Mouse (Mus musculus) heart, postnatal 0 days (tissue): ENCODE measurements around the gene Zfp113. TPM values are rescaled to one million over a fixed set of nuclear protein-coding genes. Genes with fewer than 3 reads are reported as not detected.

Source experiments
- ATAC-seq: fragments of 200-750 bp; cut with Nextera tagmentation; 2 replicates; pipeline ENCODE4 v1.8.0; 2017; ENCODE audit warnings: low read depth, moderate number of reproducible peaks, moderate library complexity; ENCODE audit not compliant: insufficient read depth
- DNase-seq: peaks from one replicate; pipeline ENCODE4 v3.0.0-alpha.2; 2016; ENCODE audit warnings: low spot score
- H3K27ac ChIP-seq: fragments of 300-500 bp; sonication (generic); 2 replicates; pipeline ENCODE4 v1.5.1; 2014; ENCODE audit warnings: low read depth, mild to moderate bottlenecking
- H3K27me3 ChIP-seq: fragments of 300-500 bp; sonication (generic); 2 replicates; pipeline ENCODE4 v1.6.1; 2014; ENCODE audit warnings: low read length, mixed read lengths; ENCODE audit not compliant: control insufficient read depth, insufficient read depth
- H3K36me3 ChIP-seq: fragments of 300-500 bp; sonication (generic); replicated peaks from 2 replicates; pipeline ENCODE4 v1.6.1; 2014; ENCODE audit warnings: low read length, mixed read lengths; ENCODE audit not compliant: control insufficient read depth, insufficient read depth
- H3K4me1 ChIP-seq: fragments of 300-500 bp; sonication (generic); 2 replicates; pipeline ENCODE4 v1.6.1; 2014; ENCODE audit warnings: antibody characterized with exemption; ENCODE audit not compliant: control insufficient read depth, insufficient read depth
- H3K4me2 ChIP-seq: fragments of 300-500 bp; sonication (generic); 2 replicates; pipeline ENCODE4 v1.6.1; 2014; ENCODE audit warnings: low read depth, mild to moderate bottlenecking, low read length, moderate library complexity
- H3K4me3 ChIP-seq: fragments of 300-500 bp; sonication (generic); 2 replicates; pipeline ENCODE4 v1.5.1; 2014; ENCODE audit warnings: low read depth, low read length
- H3K9ac ChIP-seq: fragments of 300-500 bp; sonication (generic); replicated peaks from 2 replicates; pipeline ENCODE4 v1.6.1; 2014; ENCODE audit warnings: low read depth, low read length, mixed read lengths
- H3K9me3 ChIP-seq: fragments of 300-500 bp; sonication (generic); replicated peaks from 2 replicates; pipeline ENCODE4 v1.6.1; 2016; ENCODE audit warnings: low read length; ENCODE audit not compliant: control insufficient read depth
- CTCF ChIP-seq: IDR thresholded peaks from 2 replicates; pipeline ENCODE4 v1.5.1; 2016; ENCODE audit warnings: antibody characterized with exemption, control low read depth, low read depth
- EP300 ChIP-seq: IDR thresholded peaks from 2 replicates; pipeline ENCODE4 v1.6.1; 2016; ENCODE audit warnings: antibody characterized with exemption, low read depth
- WGBS: fragments of 180-500 bp; shearing (Covaris S2); extraction: QIAGEN DNeasy Blood & Tissue Kit; methylation state at CpG from one replicate; pipeline ENCODE4 v1.1.7; 2014; 5-methylcytosine and 5-hydroxymethylcytosine counted together
- polyA plus RNA-seq: library from polyadenylated mRNA; unstranded; fragments of >200 nt; fragmentation: Nextera tagmentation; extraction: Ambion mirVana; gene quantifications from 2 replicates; pipeline ENCODE4 v1.2.1, GENCODE M21; 2015
- total RNA-seq: library from RNA; depleted of rRNA; stranded (reverse); fragments of >200 nt; gene quantifications from 2 replicates; pipeline ENCODE4 v1.2.3, GENCODE M21; 2014; ENCODE audit warnings: low replicate concordance

The Zfp113 gene
- total and polyA plus RNA-seq, 2 experiments from 2014 or later = 8.3 to 15.3 TPM

DNA sequence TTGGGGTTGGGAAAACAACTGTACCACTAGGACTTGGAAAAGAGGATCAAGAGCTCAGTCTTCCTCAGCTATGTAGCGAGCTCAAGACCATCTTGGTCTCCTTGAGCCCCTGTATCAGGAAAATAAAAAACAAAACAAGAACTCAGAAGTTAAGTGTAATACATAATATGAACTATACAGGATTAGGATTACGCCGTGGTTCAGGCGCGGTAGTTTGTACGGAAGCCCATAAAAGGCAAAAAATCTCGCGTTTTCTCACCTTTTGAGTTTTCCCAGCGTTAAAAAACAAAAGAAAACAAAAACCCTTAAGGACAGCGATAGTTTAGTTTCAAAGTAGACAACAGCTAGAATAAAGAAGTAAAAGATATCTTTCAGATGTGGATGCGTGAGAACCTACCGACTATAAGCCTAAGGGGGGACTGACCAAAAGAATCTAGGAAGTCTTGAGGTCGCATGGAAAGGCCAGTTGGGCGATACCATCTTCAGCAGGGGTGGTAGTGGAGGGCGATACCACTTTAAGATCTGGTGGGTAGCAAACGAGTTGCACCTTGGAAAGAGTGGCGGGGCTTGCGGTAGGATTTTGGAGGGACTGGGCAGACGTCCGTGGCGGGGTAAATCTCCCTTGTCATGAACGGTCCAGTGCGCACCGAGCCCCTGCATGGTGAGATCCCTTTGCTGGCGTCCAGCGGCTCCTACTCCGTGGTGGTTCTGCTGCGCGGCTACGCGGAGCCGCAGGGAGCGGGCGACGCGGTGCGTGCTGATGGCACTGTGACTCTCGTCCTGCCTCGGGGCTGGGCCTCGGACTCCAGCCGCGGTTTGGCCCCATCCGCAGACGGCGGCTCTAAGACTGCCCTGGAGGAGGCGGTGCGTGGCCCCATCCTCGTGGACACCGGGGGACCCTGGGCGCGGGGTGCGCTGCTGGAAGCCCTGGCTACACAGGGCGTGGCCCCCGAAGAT lies 38.5 kb upstream of the Zfp113 start, which contains the start of gene Mblac1:
Gene Mblac1 (plus strand): TSS at position 544 of the 957 bp plus-strand sequence.
- WGBS = 7% methylated on average over 53 of the region's 54 CpGs
- peak; percentile 80 for DNase-seq
- peaks cover 2% of the 10 kb centered on the region; the same call in 1 of the 2 replicates for H3K36me3 ChIP-seq
- H3K9me3 ChIP-seq = no peaks in the 10 kb centered on the region
- H3K4me3 ChIP-seq = peak within 1 kb of the TSS; percentile 73
- peak within 1 kb of the TSS; percentile 77 for H3K9ac ChIP-seq
- no peaks in the 10 kb centered on the region for H3K27me3 ChIP-seq
- TF ChIP-seq CTCF = 0 out of 2 replicates have a peak, but pooled peaks have one; percentile 1
- no peak for TF ChIP-seq EP300
- peak; percentile 86 for ATAC-seq
- H3K4me1 ChIP-seq = peaks cover 6% of the 10 kb centered on the region; the same call in 1 of the 2 replicates
- H3K27ac ChIP-seq = peak within 1 kb of the TSS; percentile 85
- H3K4me2 ChIP-seq = peak within 1 kb of the TSS; percentile 85

DNA sequence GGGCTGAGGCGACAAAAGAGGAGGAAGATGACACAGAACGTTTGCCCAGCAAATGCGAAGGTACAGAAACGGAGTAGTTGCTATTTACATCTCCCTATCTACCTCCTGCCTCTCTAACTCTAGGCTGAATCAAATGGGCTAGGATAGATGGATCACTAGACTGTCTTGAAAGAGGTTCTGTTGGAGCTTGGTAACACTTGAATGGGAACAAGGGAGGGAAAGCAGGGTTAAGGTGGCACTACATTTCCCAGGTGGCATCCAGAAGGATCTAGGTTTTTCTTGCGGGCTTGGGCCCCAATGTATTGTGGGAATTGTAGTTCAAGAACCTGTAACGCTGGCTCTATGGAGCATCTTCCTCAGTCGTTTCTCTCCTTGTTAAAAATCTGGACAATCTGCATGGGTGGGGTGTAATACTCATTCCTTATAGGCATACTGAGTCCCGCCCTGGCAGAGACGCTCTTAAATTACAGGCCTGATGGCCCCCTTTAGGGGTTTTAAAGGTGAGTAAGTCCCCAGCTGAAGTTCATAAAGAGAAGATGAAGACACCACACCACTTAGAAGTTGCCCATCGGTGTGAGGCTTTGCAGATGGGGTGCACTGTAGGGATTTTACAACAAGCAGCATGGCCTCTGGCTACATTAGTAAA lies 32.2 kb upstream of the Zfp113 start:
- H3K4me1 ChIP-seq = peaks cover 12% of the 10 kb centered on the region
- H3K27ac ChIP-seq = peak overlapping the region; percentile 61
- peaks cover 18% of the 10 kb centered on the region for H3K36me3 ChIP-seq
- TF ChIP-seq EP300 = no peak
- no peak for TF ChIP-seq CTCF
- DNase-seq (peak; percentile 84), ATAC-seq (peak; percentile 85)
- H3K4me3 ChIP-seq = peak overlapping the region; percentile 68
- H3K9ac ChIP-seq = peak overlapping the region; percentile 80
- H3K27me3 ChIP-seq = no peaks in the 10 kb centered on the region
- H3K9me3 ChIP-seq = no peaks in the 10 kb centered on the region
- under 1% methylated on average over 10 of the region's 10 CpGs for WGBS
- H3K4me2 ChIP-seq = peak overlapping the region; percentile 86

DNA sequence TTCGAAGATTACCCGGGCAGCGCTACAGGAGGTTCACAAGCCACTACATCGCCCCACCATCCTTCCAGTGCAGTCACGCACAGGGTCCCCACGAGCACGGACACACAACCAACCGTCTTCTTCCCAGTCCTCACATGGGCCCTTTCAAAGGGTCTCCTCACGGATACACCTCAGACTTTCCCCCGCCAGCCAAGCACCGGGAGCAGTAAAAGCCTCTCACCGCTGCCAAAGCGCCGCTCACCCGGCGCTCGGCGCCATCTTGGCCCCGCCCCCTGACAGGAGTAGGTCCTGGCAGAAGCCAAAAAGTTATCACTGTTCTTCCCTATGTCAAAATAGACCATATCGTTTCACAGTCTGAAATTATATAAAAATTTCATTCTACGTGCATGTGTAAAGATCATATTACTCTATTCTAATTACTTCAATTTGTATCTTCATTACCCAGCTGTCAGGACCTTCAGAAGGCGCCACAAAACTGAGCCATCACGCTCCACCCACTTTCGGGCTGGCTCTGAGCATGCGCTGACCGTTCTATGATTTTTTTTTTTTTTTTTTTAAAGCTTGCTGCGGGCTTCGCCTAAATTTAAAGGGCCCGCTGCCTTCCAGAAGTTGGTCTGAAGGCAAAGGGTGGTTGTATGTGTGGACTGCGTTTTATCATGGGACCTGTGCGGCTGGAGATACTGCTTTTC lies 31.6 kb upstream of the Zfp113 start, which contains the start of the genes Taf6 and Cnpy4:
Gene Taf6 (minus strand): TSS at position 502 of the 689 bp plus-strand sequence.
Gene Cnpy4 (plus strand): TSS at position 536 of the 689 bp plus-strand sequence.
- no peak for TF ChIP-seq CTCF
- TF ChIP-seq EP300 = peak; percentile 100

DNA sequence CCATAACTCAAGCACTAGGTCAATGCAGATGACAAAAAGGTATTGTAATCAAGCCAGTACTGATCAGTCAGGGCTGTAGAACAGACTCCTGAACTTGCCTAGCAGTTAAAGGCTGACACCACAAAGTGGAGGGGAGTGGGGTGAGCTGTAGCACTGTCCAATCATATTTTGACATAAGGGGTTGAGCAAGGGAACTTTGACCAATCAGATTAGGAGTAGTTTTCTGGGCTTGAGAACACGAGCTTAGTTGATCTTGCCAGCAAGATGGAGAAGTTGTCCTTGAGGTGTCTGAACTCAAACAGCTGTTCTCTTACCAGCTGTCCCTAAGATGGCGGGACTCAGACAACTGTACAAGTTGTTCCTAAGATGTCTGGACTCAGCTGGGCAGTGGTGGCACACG lies 17.7 kb upstream of the Zfp113 start:
- Histone ChIP-seq H3K4me2 (no peak overlapping the region), H3K27me3 (no peaks in the 10 kb centered on the region), H3K36me3 (peaks cover 49% of the 10 kb centered on the region), H3K9me3 (no peaks in the 10 kb centered on the region), H3K4me3 (no peak overlapping the region), H3K9ac (no peak overlapping the region), H3K27ac (no peak overlapping the region), H3K4me1 (peaks cover 7% of the 10 kb centered on the region; the same call in 1 of the 2 replicates)
- 79% methylated on average over 3 of the region's 3 CpGs for WGBS
- ATAC-seq (no peak), DNase-seq (no peak)
- TF ChIP-seq CTCF = no peak
- no peak for TF ChIP-seq EP300

More for the DNA sequence above, 31.6 kb upstream of the Zfp113 start, which contains the start of the genes Taf6 and Cnpy4:
- Histone ChIP-seq H3K4me2 (peak within 1 kb of the TSS; percentile 86), H3K4me3 (peak within 1 kb of the TSS; percentile 68), H3K4me1 (peaks cover 12% of the 10 kb centered on the region), H3K36me3 (peaks cover 24% of the 10 kb centered on the region), H3K27ac (peak within 1 kb of the TSS; percentile 61), H3K27me3 (no peaks in the 10 kb centered on the region), H3K9ac (peak within 1 kb of the TSS; percentile 80), H3K9me3 (no peaks in the 10 kb centered on the region)
- ATAC-seq (peak; percentile 86), DNase-seq (peak; percentile 91)
- WGBS = 0% methylated on average over 31 of the region's 31 CpGs
